Mouse (Mus musculus) liver, postnatal 0 days (tissue): ENCODE measurements at regions not wholly inside any gene's neighbourhood (a gene's known extent, or its start where the extent isn't known, plus 50 kb on each side); places are given as distances from the start of the nearest gene placed in this dataset.

ENCODE experiments used
- ATAC-seq: fragments of 200-750 bp; cut with Nextera tagmentation; 2 replicates; pipeline ENCODE4 v1.8.0; 2017; ENCODE audit warnings: mild to moderate bottlenecking, moderate library complexity
- DNase-seq: peaks from one replicate; pipeline ENCODE4 v3.0.0-alpha.2; 2016
- H3K27ac ChIP-seq: fragments of 300-500 bp; sonication (generic); 2 replicates; pipeline ENCODE4 v1.5.1; 2014; ENCODE audit warnings: antibody characterized with exemption, moderate library complexity, mild to moderate bottlenecking, low read depth
- H3K27me3 ChIP-seq: fragments of 300-500 bp; sonication (generic); 2 replicates; pipeline ENCODE4 v1.6.1; 2014; ENCODE audit warnings: low read length, control low read depth, mixed read lengths; ENCODE audit not compliant: insufficient read depth
- H3K36me3 ChIP-seq: fragments of 300-500 bp; sonication (generic); replicated peaks from 2 replicates; pipeline ENCODE4 v1.6.1; 2014; ENCODE audit warnings: mild to moderate bottlenecking, control low read depth, low read length, moderate library complexity, mixed read lengths; ENCODE audit not compliant: insufficient read depth
- H3K4me1 ChIP-seq: fragments of 300-500 bp; sonication (generic); 2 replicates; pipeline ENCODE4 v1.6.1; 2014; ENCODE audit warnings: antibody characterized with exemption, mild to moderate bottlenecking, control low read depth; ENCODE audit not compliant: insufficient read depth
- H3K4me2 ChIP-seq: fragments of 300-500 bp; sonication (generic); 2 replicates; pipeline ENCODE4 v1.6.1; 2014; ENCODE audit warnings: low read depth, mild to moderate bottlenecking, low read length, moderate library complexity, mixed read lengths
- H3K4me3 ChIP-seq: fragments of 300-500 bp; sonication (generic); 2 replicates; pipeline ENCODE4 v1.5.1; 2014; ENCODE audit warnings: low read depth, low read length
- H3K9ac ChIP-seq: fragments of 300-500 bp; sonication (generic); replicated peaks from 2 replicates; pipeline ENCODE4 v1.6.1; 2014; ENCODE audit warnings: mild to moderate bottlenecking, moderate library complexity
- H3K9me3 ChIP-seq: fragments of 300-500 bp; sonication (generic); 2 replicates; pipeline ENCODE4 v1.6.1; 2016; ENCODE audit warnings: mild to moderate bottlenecking, control low read depth, low read length, mixed read lengths
- CTCF ChIP-seq: sonication (generic); IDR thresholded peaks from 2 replicates; pipeline ENCODE4 v1.5.1; 2016; ENCODE audit warnings: antibody characterized with exemption, low read depth
- EP300 ChIP-seq: IDR thresholded peaks from 2 replicates; pipeline ENCODE4 v1.6.1; 2016; ENCODE audit warnings: antibody characterized with exemption, low read depth, mild to moderate bottlenecking
- WGBS: fragments of 180-500 bp; shearing (Covaris S2); extraction: QIAGEN DNeasy Blood & Tissue Kit; methylation state at CpG from one replicate; pipeline ENCODE4 v1.1.7; 2014; ENCODE audit not compliant: insufficient replicate concordance; 5-methylcytosine and 5-hydroxymethylcytosine counted together

GRCm38 (mm10) chr8:18536059-18536458 is 442.0 kb downstream of the Defb40 start:
- Histone ChIP-seq H3K27ac (no peak overlapping the region), H3K4me2 (no peak overlapping the region), H3K4me1 (no peaks in the 10 kb centered on the region), H3K9me3 (no peaks in the 10 kb centered on the region), H3K9ac (no peak overlapping the region), H3K36me3 (no peaks in the 10 kb centered on the region), H3K4me3 (no peak overlapping the region), H3K27me3 (no peaks in the 10 kb centered on the region)
- DNase-seq (no peak), ATAC-seq (no peak)
- WGBS: 57% methylated on average over 2 of the region's 2 CpGs
- TF ChIP-seq CTCF (no peak), EP300 (no peak)

DNA sequence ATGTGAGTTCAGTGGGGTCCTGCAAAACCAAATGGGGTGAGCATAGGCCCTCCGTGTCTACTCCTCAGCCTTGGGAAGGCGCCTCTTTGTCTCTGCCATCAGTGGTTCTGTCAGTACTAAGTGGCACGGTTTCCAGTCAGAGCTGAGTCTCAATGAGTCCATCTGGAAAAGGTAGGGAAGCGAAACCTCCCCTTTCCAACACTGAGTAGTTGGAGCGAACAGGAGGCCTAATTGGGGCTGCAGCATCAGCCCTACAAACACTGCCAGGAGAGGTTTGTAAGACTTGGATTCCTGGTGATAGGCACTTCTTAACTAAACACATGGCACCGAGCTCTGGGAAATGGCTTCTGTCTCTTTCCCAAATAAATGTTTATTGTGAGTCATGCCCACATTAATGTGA is 449.9 kb downstream of the Defb40 start:
- H3K27ac ChIP-seq: no peak overlapping the region

DNA sequence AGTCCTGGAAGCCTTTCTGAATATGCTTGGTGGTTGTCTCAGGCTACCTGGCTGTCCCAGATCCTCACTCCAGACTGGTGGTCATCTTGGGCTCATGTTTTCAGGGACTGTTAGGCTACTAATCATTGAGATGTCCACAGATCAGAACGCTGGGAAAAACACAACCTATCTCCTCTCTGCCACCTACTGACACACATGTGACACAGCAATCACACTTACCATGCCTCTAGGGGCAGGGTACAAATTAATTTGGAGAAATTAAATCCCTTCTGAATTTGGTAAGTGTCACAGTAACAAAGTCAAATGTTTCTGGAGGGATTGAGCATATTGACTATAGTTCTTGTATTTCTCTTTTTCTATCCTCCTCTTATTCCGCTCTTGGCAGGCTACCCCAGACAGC is 465.6 kb downstream of the Defb40 start:
- no peaks in the 10 kb centered on the region for H3K9me3 ChIP-seq
- no peak for ATAC-seq
- DNase-seq: no peak
- 57% methylated on average over 2 of the region's 2 CpGs for WGBS
- no peak overlapping the region for H3K27ac ChIP-seq
- no peak overlapping the region for H3K4me2 ChIP-seq
- no peaks in the 10 kb centered on the region for H3K4me1 ChIP-seq
- no peaks in the 10 kb centered on the region for H3K36me3 ChIP-seq
- TF ChIP-seq EP300: no peak
- TF ChIP-seq CTCF: 0 out of 2 replicates have a peak, but pooled peaks have one; percentile 8
- no peak overlapping the region for H3K9ac ChIP-seq
- H3K4me3 ChIP-seq: no peak overlapping the region
- no peaks in the 10 kb centered on the region for H3K27me3 ChIP-seq

More for the DNA sequence above, 449.9 kb downstream of the Defb40 start:
- Histone ChIP-seq H3K4me3 (no peak overlapping the region), H3K9me3 (no peaks in the 10 kb centered on the region), H3K27me3 (no peaks in the 10 kb centered on the region), H3K36me3 (no peaks in the 10 kb centered on the region), H3K4me1 (no peaks in the 10 kb centered on the region), H3K9ac (no peak overlapping the region), H3K4me2 (no peak overlapping the region)
- DNase-seq: no peak
- TF ChIP-seq CTCF (no peak), EP300 (no peak)
- WGBS: 76% methylated on average over 6 of the region's 6 CpGs
- ATAC-seq: no peak

GRCm38 (mm10) chr8:18506158-18507022 is 471.7 kb downstream of the Defb40 start:
- TF ChIP-seq CTCF (no peak), EP300 (no peak)
- ATAC-seq (0 out of 2 replicates have a peak, but pooled peaks have one; percentile 31), DNase-seq (no peak)
- Histone ChIP-seq H3K4me1 (no peaks in the 10 kb centered on the region), H3K9ac (no peak overlapping the region), H3K36me3 (no peaks in the 10 kb centered on the region), H3K27ac (no peak overlapping the region), H3K9me3 (no peaks in the 10 kb centered on the region), H3K4me3 (no peak overlapping the region), H3K27me3 (no peaks in the 10 kb centered on the region), H3K4me2 (no peak overlapping the region)
- WGBS: 66% methylated on average over 13 of the region's 13 CpGs

DNA sequence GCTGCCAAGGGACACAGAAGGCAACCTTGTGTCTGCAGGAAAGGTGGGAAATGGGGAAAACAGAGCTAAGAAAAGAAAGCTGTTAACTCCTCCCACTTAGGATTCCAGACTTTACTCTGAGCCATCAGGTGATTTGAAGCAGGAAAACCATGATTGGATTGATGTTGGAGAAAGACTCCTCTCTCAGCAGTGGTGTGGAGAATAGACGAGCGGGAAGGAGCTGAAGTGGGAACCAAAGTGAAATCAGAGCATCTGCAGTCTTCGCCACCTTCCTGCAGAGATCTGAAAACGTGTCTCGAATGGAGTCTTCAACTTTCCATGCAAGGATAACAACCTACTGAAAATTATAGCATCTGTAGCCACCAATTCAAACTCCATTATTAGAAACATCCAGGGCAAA is 487.4 kb downstream of the Defb40 start:
- no peak for DNase-seq
- no peak overlapping the region for H3K4me3 ChIP-seq
- H3K36me3 ChIP-seq: no peaks in the 10 kb centered on the region
- no peaks in the 10 kb centered on the region for H3K9me3 ChIP-seq
- H3K4me1 ChIP-seq: no peaks in the 10 kb centered on the region
- TF ChIP-seq EP300 (no peak), CTCF (no peak)
- no peaks in the 10 kb centered on the region for H3K27me3 ChIP-seq
- 73% methylated on average over 5 of the region's 5 CpGs for WGBS
- H3K27ac ChIP-seq: no peak overlapping the region
- no peak for ATAC-seq
- H3K9ac ChIP-seq: no peak overlapping the region
- no peak overlapping the region for H3K4me2 ChIP-seq

DNA sequence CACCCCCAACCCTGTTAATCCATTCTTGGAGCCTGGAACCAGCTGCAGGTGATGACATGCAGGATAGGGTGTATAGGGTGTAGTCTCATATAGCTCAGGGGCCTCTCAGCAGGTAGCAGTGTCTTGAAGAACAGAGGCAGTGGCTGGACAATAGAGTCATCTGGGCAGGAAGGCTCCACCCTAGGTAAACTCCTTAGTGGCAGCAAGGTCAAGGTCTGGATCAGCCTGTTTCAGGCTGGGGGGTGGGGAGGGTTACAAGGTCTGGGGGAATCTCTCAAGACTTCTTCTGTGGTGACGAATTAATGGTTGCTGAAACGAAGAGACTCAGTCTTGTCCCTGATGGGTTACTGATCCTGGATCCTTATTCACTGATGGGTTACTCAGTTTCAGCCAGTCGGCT is 498.0 kb downstream of the Defb40 start:
- ATAC-seq: no peak
- no peaks in the 10 kb centered on the region for H3K4me1 ChIP-seq
- H3K4me3 ChIP-seq: no peak overlapping the region
- H3K36me3 ChIP-seq: no peaks in the 10 kb centered on the region
- 76% methylated on average over 3 of the region's 3 CpGs for WGBS
- no peak overlapping the region for H3K9ac ChIP-seq
- DNase-seq: no peak
- H3K27ac ChIP-seq: no peak overlapping the region
- no peaks in the 10 kb centered on the region for H3K27me3 ChIP-seq
- no peak overlapping the region for H3K4me2 ChIP-seq
- no peaks in the 10 kb centered on the region for H3K9me3 ChIP-seq
- no peak for TF ChIP-seq EP300
- TF ChIP-seq CTCF: no peak
